Mouse (Mus musculus) myocyte (in vitro differentiated cells): ENCODE data around the gene Tbx4.

ENCODE experiments used
- CEBPB ChIP-seq: IDR thresholded peaks from 2 replicates; pipeline ENCODE4 v1.6.1; 2011; ENCODE audit warnings: mild to moderate bottlenecking, moderate library complexity; ENCODE audit not compliant: poor library complexity, insufficient read depth, severe bottlenecking
- E2F4 ChIP-seq: IDR thresholded peaks from one replicate; pipeline ENCODE4 v1.6.1; 2011; ENCODE audit warnings: mild to moderate bottlenecking, control low read depth, moderate library complexity; ENCODE audit not compliant: insufficient read depth
- MAX ChIP-seq: IDR thresholded peaks from one replicate; pipeline ENCODE4 v1.6.1; 2011; ENCODE audit warnings: low read depth, mild to moderate bottlenecking, control low read depth
- MYOD1 ChIP-seq, 3 experiments: IDR thresholded peaks; one replicate each; pipeline ENCODE4 v1.6.1; 2011; ENCODE audit warnings: control low read depth in 2 of 3, low read depth in 2 of 3, mild to moderate bottlenecking in 2 of 3, moderate library complexity in 1 of 3; ENCODE audit not compliant: insufficient read length in 2 of 3, control insufficient read depth in 1 of 3
- MYOG ChIP-seq, 3 experiments: IDR thresholded peaks; one replicate each; pipeline ENCODE4 v1.6.1; 2011; ENCODE audit warnings: control low read depth in 2 of 3, low read depth in 2 of 3, mild to moderate bottlenecking in 2 of 3; ENCODE audit not compliant: insufficient read length in 2 of 3, control insufficient read depth in 1 of 3, insufficient read depth in 1 of 3
- POLR2A ChIP-seq: IDR thresholded peaks from one replicate; pipeline ENCODE4 v1.6.1; 2011; ENCODE audit warnings: low read depth, mild to moderate bottlenecking, control low read depth, moderate library complexity; ENCODE audit not compliant: insufficient read length
- POLR2AphosphoS2 ChIP-seq: IDR thresholded peaks from one replicate; pipeline ENCODE4 v1.6.1; 2011; ENCODE audit warnings: low read depth, control low read depth; ENCODE audit not compliant: insufficient read length
- SRF ChIP-seq: IDR thresholded peaks from one replicate; pipeline ENCODE4 v1.6.1; 2011; ENCODE audit warnings: low read depth; ENCODE audit not compliant: control insufficient read depth, insufficient read length
- TCF12 ChIP-seq: IDR thresholded peaks from one replicate; pipeline ENCODE4 v1.6.1; 2011; ENCODE audit warnings: mild to moderate bottlenecking, control low read depth; ENCODE audit not compliant: poor library complexity, insufficient read depth, severe bottlenecking
- USF1 ChIP-seq: IDR thresholded peaks from one replicate; pipeline ENCODE4 v1.6.1; 2011; ENCODE audit warnings: low read depth, mild to moderate bottlenecking, control low read depth, moderate library complexity

GRCm38 (mm10) chr11:85850758-85851157, 35.5 kb upstream of the Tbx4 start:
- TF ChIP-seq MAX (no peak), POLR2A (no peak), MYOD1 (IDR thresholded peaks at IDR 0.05; ENCODE audit: control insufficient read depth in 1 of 3, insufficient read length in 2 of 3, low read depth in 2 of 3) (no peak), E2F4 (no peak), TCF12 (no peak), MYOG (IDR thresholded peaks at IDR 0.05; ENCODE audit: control insufficient read depth in 1 of 3, insufficient read depth in 1 of 3, insufficient read length in 2 of 3, low read depth in 2 of 3) (no peak), USF1 (no peak), SRF (no peak), CEBPB (no peak), POLR2AphosphoS2 (no peak)
